Comparison of ENCODE assay signal across 8 mouse cellular contexts in the genomic region with DNA sequence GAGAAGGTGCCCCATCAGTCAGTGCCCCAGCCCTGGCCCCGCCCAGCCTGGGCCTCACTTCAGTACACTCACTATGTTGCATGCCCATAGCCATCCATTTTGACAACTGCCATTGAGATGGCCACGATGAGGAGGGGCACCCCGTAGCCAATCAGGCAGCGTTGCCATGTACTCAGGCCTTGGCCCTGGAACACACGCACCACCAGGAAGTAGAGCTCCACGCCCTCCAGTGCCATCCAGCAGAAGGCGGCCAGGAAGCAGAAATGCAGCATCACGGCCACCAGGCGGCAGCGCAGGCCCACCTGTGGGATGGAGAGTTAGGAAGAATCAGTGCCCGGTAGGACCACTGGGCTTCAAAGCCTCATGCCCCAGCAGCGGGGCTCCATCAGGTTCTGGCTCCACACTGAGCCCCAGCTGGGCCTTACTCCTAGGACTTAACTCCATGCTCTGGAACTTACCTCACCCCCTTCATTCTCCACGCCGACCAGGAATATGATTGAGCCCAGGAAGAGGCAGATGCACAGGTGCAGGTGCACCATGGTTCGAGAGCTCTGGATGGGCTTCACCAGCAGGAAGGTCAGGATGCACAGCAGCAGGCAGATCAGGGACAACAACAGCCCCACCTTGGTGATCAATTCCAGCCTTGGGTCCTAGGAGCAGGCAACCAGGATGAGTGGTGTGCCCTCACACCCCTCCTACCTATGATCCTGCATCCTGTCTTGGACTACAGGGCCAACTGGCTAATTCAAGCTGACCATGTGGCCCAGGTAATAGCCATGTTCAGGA. TPM values are rescaled to one million over a fixed set of nuclear protein-coding genes. Genes with fewer than 3 reads are reported as not detected.
DNase-seq lines count a peak whose midpoint lies in the region; ATAC-seq and TF ChIP-seq lines count a peak whose summit lies in the region.

No protein-coding gene starts in this region.

- no peak overlapping the region for H3K4me2 ChIP-seq in heart, embryonic 16.5 days (ENCODE audit: low read depth, low read length)
- no peak overlapping the region for H3K4me2 ChIP-seq in liver, embryonic 13.5 days
- H3K4me2 ChIP-seq in stomach, postnatal 0 days (replicated peaks; ENCODE audit: low read depth) = no peak overlapping the region

- no peaks in the 10 kb centered on the region for H3K4me1 ChIP-seq in bone marrow macrophage, adult 2 months (ENCODE audit: control insufficient read depth, insufficient read depth, low read length)
- no peaks in the 10 kb centered on the region; the same call in 1 of the 2 replicates for H3K4me1 ChIP-seq in heart, embryonic 16.5 days (ENCODE audit: control insufficient read depth, insufficient read depth, low read length)
- H3K4me1 ChIP-seq in liver, embryonic 13.5 days (replicated peaks) = peaks cover 15% of the 10 kb centered on the region
- no peaks in the 10 kb centered on the region for H3K4me1 ChIP-seq in stomach, postnatal 0 days (replicated peaks; ENCODE audit: control insufficient read depth, insufficient read depth)

- peaks cover 16% of the 10 kb centered on the region for H3K79me2 ChIP-seq in C2C12 (ENCODE audit: control insufficient read depth, insufficient read depth)

- H3ac ChIP-seq in C2C12 (ENCODE audit: control insufficient read depth, insufficient read length, low read depth) = no peak overlapping the region

- H3K9me3 ChIP-seq in heart, embryonic 16.5 days (replicated peaks; ENCODE audit: control insufficient read depth, low read length) = no peaks in the 10 kb centered on the region
- H3K9me3 ChIP-seq in liver, embryonic 13.5 days (replicated peaks) = no peaks in the 10 kb centered on the region
- no peaks in the 10 kb centered on the region for H3K9me3 ChIP-seq in stomach, postnatal 0 days (ENCODE audit: control insufficient read depth, low read length)

- WGBS in heart, embryonic 16.5 days = 52% methylated on average over 15 of the region's 15 CpGs
- 48% methylated on average over 15 of the region's 15 CpGs for WGBS in liver, embryonic 13.5 days (ENCODE audit: insufficient replicate concordance)
- 41% methylated on average over 15 of the region's 15 CpGs for WGBS in stomach, postnatal 0 days

- no peak for TF ChIP-seq EP300 in stomach, postnatal 0 days (optimal IDR thresholded peaks at IDR 0.05)

- peak; percentile 83 to 87 for DNase-seq in kidney, postnatal 25 days
- DNase-seq in liver, embryonic 13.5 days = peak; percentile 59
- peak; percentile 74 for DNase-seq in neural tube, embryonic 10.5 days (ENCODE audit: extremely low spot score, low spot score)
- DNase-seq in stomach, postnatal 0 days (ENCODE audit: low spot score) = peak; percentile 91

- peak; percentile 59 for ATAC-seq in erythroid progenitor cell, adult 5-6 weeks (replicated peaks; ENCODE audit: low FRiP score, poor library complexity, severe bottlenecking)
- ATAC-seq in heart, embryonic 16.5 days (replicated peaks; ENCODE audit: extremely low read depth, insufficient read depth, low FRiP score) = 0 out of 2 replicates have a peak, but pooled peaks have one; percentile 43
- ATAC-seq in liver, embryonic 13.5 days (ENCODE audit: low read depth) = peak; percentile 73
- peak; percentile 86 for ATAC-seq in stomach, postnatal 0 days (ENCODE audit: low FRiP score, low TSS enrichment)

- H3K4me3 ChIP-seq in C2C12 (ENCODE audit: insufficient read depth, poor library complexity, severe bottlenecking) = no peak overlapping the region
- no peak overlapping the region for H3K4me3 ChIP-seq in bone marrow macrophage, adult 2 months (ENCODE audit: insufficient read depth, low read length)
- no peak overlapping the region for H3K4me3 ChIP-seq in heart, embryonic 16.5 days (ENCODE audit: low read length)
- H3K4me3 ChIP-seq in liver, embryonic 13.5 days (replicated peaks) = no peak overlapping the region
- no peak overlapping the region for H3K4me3 ChIP-seq in stomach, postnatal 0 days (ENCODE audit: low read depth, low read length)

- no peaks in the 10 kb centered on the region for H3K27me3 ChIP-seq in C2C12 (ENCODE audit: control insufficient read depth, insufficient read depth, insufficient read length)
- no peaks in the 10 kb centered on the region for H3K27me3 ChIP-seq in heart, embryonic 16.5 days (ENCODE audit: control insufficient read depth, insufficient read depth, low read length)
- H3K27me3 ChIP-seq in liver, embryonic 13.5 days = no peaks in the 10 kb centered on the region
- H3K27me3 ChIP-seq in stomach, postnatal 0 days (ENCODE audit: control insufficient read depth, insufficient read depth, low read length) = no peaks in the 10 kb centered on the region

- peaks cover 6% of the 10 kb centered on the region for H3K79me3 ChIP-seq in C2C12 (ENCODE audit: low read depth)

- no peak overlapping the region for H3K9ac ChIP-seq in heart, embryonic 16.5 days (ENCODE audit: low read length)
- no peak overlapping the region for H3K9ac ChIP-seq in liver, embryonic 13.5 days
- H3K9ac ChIP-seq in stomach, postnatal 0 days (ENCODE audit: low read length) = no peak overlapping the region

- no peak for TF ChIP-seq POLR2A in bone marrow macrophage, adult 2 months (IDR thresholded peaks at IDR 0.05; ENCODE audit: borderline replicate concordance, low read depth, low read length)

- peaks cover 79% of the 10 kb centered on the region for H3K36me3 ChIP-seq in C2C12 (ENCODE audit: control insufficient read depth, insufficient read depth)
- peaks cover 72% of the 10 kb centered on the region for H3K36me3 ChIP-seq in heart, embryonic 16.5 days (ENCODE audit: control insufficient read depth, insufficient read depth)
- H3K36me3 ChIP-seq in liver, embryonic 13.5 days = peaks cover 73% of the 10 kb centered on the region
- peaks cover 43% of the 10 kb centered on the region for H3K36me3 ChIP-seq in stomach, postnatal 0 days (ENCODE audit: control insufficient read depth, insufficient read depth, low read length)

- peak; percentile 66 for TF ChIP-seq CTCF in C2C12 (IDR thresholded peaks at IDR 0.05; ENCODE audit: control insufficient read depth, insufficient read depth, insufficient read length)
- peak; percentile 80 for TF ChIP-seq CTCF in bone marrow macrophage, adult 2 months (IDR thresholded peaks at IDR 0.05; ENCODE audit: low read depth, low read length)
- TF ChIP-seq CTCF in stomach, postnatal 0 days (IDR thresholded peaks at IDR 0.05; ENCODE audit: low read depth) = peak; percentile 97

- no peak overlapping the region for H3K27ac ChIP-seq in bone marrow macrophage, adult 2 months (ENCODE audit: insufficient read depth, low read depth, low read length)
- no peak overlapping the region for H3K27ac ChIP-seq in heart, embryonic 16.5 days (ENCODE audit: low read length)
- 0 out of 2 replicates have a peak overlapping the region, but pooled peaks have one; percentile 26 for H3K27ac ChIP-seq in liver, embryonic 13.5 days
- H3K27ac ChIP-seq in stomach, postnatal 0 days (replicated peaks) = no peak overlapping the region

TF ChIP-seq in C2C12, 6 proteins besides CTCF, POLR2A, EP300 and RAD21:
- no peak for TF ChIP-seq USF1 (IDR thresholded peaks at IDR 0.05; ENCODE audit: low read depth)

RNA-seq across cellular contexts. Expression of a gene that starts 9.9 kb away (rescaled TPM):
- 271 TPM for polyA plus RNA-seq in C2C12 (2012; fragmentation: generic; extraction: Trizol)
- polyA plus RNA-seq in bone marrow macrophage, adult 2 months (2012; ENCODE audit: insufficient read depth, insufficient read length, missing spikeins) = 27.9 and 28.4 TPM in 2 replicates
- 86.5 and 90.1 TPM in 2 replicates for total RNA-seq in erythroid progenitor cell, adult 5-6 weeks (2015; ENCODE audit: low replicate concordance)
- 47.4 and 93.2 TPM in 2 replicates for total RNA-seq in erythroid progenitor cell, adult 5-6 weeks (2017; ENCODE audit: low replicate concordance)
- polyA plus RNA-seq in heart, embryonic 16.5 days (2015; fragmentation: Nextera tagmentation; extraction: Ambion mirVana) = 141 and 147 TPM in 2 replicates
- polyA plus RNA-seq in liver, embryonic 13.5 days (2015; fragmentation: Nextera tagmentation; extraction: Ambion mirVana) = 291 and 294 TPM in 2 replicates
- polyA plus RNA-seq in stomach, postnatal 0 days (2015; fragmentation: Nextera tagmentation; extraction: Ambion mirVana) = 83.8 and 86.6 TPM in 2 replicates

RNA-seq across cellular contexts. Expression of a gene that starts 16.2 kb away (rescaled TPM):
- 114 TPM for polyA plus RNA-seq in C2C12 (2012; fragmentation: generic; extraction: Trizol)
- 55.5 and 62.9 TPM in 2 replicates for polyA plus RNA-seq in bone marrow macrophage, adult 2 months (2012; ENCODE audit: insufficient read depth, insufficient read length, missing spikeins)
- 34.8 and 54.8 TPM in 2 replicates for total RNA-seq in erythroid progenitor cell, adult 5-6 weeks (2015; ENCODE audit: low replicate concordance)
- 28.8 and 29.0 TPM in 2 replicates for total RNA-seq in erythroid progenitor cell, adult 5-6 weeks (2017; ENCODE audit: low replicate concordance)
- polyA plus RNA-seq in heart, embryonic 16.5 days (2015; fragmentation: Nextera tagmentation; extraction: Ambion mirVana) = 39.5 and 41.9 TPM in 2 replicates
- 8.9 and 11.1 TPM in 2 replicates for polyA plus RNA-seq in liver, embryonic 13.5 days (2015; fragmentation: Nextera tagmentation; extraction: Ambion mirVana)
- polyA plus RNA-seq in stomach, postnatal 0 days (2015; fragmentation: Nextera tagmentation; extraction: Ambion mirVana) = 16.9 and 17.1 TPM in 2 replicates

RNA-seq across cellular contexts. Expression of a gene that starts 25.9 kb away (rescaled TPM):
- 26.6 TPM for polyA plus RNA-seq in C2C12 (2012; fragmentation: generic; extraction: Trizol)
- polyA plus RNA-seq in bone marrow macrophage, adult 2 months (2012; ENCODE audit: insufficient read depth, insufficient read length, missing spikeins) = 148 and 174 TPM in 2 replicates
- total RNA-seq in erythroid progenitor cell, adult 5-6 weeks (2015; ENCODE audit: low replicate concordance) = 12.6 and 25.9 TPM in 2 replicates
- total RNA-seq in erythroid progenitor cell, adult 5-6 weeks (2017; ENCODE audit: low replicate concordance) = 9.2 and 11.0 TPM in 2 replicates
- 17.5 and 20.2 TPM in 2 replicates for polyA plus RNA-seq in heart, embryonic 16.5 days (2015; fragmentation: Nextera tagmentation; extraction: Ambion mirVana)
- polyA plus RNA-seq in liver, embryonic 13.5 days (2015; fragmentation: Nextera tagmentation; extraction: Ambion mirVana) = 11.5 and 11.8 TPM in 2 replicates
- 14.4 and 16.2 TPM in 2 replicates for polyA plus RNA-seq in stomach, postnatal 0 days (2015; fragmentation: Nextera tagmentation; extraction: Ambion mirVana)

RNA-seq across cellular contexts. Expression of a gene that starts 58.4 kb away (rescaled TPM):
- polyA plus RNA-seq in C2C12 (2012; fragmentation: generic; extraction: Trizol) = 0.56 TPM
- 0.16 and 0.53 TPM in 2 replicates for polyA plus RNA-seq in bone marrow macrophage, adult 2 months (2012; ENCODE audit: insufficient read depth, insufficient read length, missing spikeins)
- total RNA-seq in erythroid progenitor cell, adult 5-6 weeks (2015; ENCODE audit: low replicate concordance) = not detected in 2 replicates
- total RNA-seq in erythroid progenitor cell, adult 5-6 weeks (2017; ENCODE audit: low replicate concordance) = 0.13 TPM in 1 of 2 replicates, not detected in the other
- 0.43 and 0.69 TPM in 2 replicates for polyA plus RNA-seq in heart, embryonic 16.5 days (2015; fragmentation: Nextera tagmentation; extraction: Ambion mirVana)
- polyA plus RNA-seq in liver, embryonic 13.5 days (2015; fragmentation: Nextera tagmentation; extraction: Ambion mirVana) = 0.06 and 0.32 TPM in 2 replicates
- polyA plus RNA-seq in stomach, postnatal 0 days (2015; fragmentation: Nextera tagmentation; extraction: Ambion mirVana) = 5.6 and 5.9 TPM in 2 replicates
